Mouse (Mus musculus) limb, embryonic 12.5 days (tissue): Measurements from ENCODE around the gene C2cd3. TPM values are rescaled to one million over a fixed set of nuclear protein-coding genes. Genes with fewer than 3 reads are reported as not detected.

Experiments used
- ATAC-seq: fragments of 200-750 bp; cut with Nextera tagmentation; 2 replicates; pipeline ENCODE4 v1.8.0; 2017; ENCODE audit warnings: low read depth, moderate TSS enrichment; ENCODE audit not compliant: insufficient number of reproducible peaks, insufficient read depth, low FRiP score, low TSS enrichment
- H3K27ac ChIP-seq: fragments of 300-500 bp; sonication (generic); 2 replicates; pipeline ENCODE4 v1.5.1; 2016; ENCODE audit warnings: mild to moderate bottlenecking, moderate library complexity
- H3K27me3 ChIP-seq: fragments of 300-500 bp; sonication (generic); 2 replicates; pipeline ENCODE4 v1.6.1; 2016; ENCODE audit warnings: mild to moderate bottlenecking, moderate library complexity
- H3K36me3 ChIP-seq: fragments of 300-500 bp; sonication (generic); 2 replicates; pipeline ENCODE4 v1.6.1; 2016; ENCODE audit warnings: mild to moderate bottlenecking, moderate library complexity
- H3K4me1 ChIP-seq: fragments of 300-500 bp; sonication (generic); replicated peaks from 2 replicates; pipeline ENCODE4 v1.6.1; 2016
- H3K4me2 ChIP-seq: fragments of 300-500 bp; sonication (generic); 2 replicates; pipeline ENCODE4 v1.6.1; 2016; ENCODE audit warnings: mild to moderate bottlenecking, moderate library complexity
- H3K4me3 ChIP-seq: fragments of 300-500 bp; sonication (generic); replicated peaks from 2 replicates; pipeline ENCODE4 v1.5.1; 2016; ENCODE audit warnings: mild to moderate bottlenecking
- H3K9ac ChIP-seq: fragments of 300-500 bp; sonication (generic); replicated peaks from 2 replicates; pipeline ENCODE4 v1.6.1; 2016; ENCODE audit warnings: mild to moderate bottlenecking, moderate library complexity
- H3K9me3 ChIP-seq: fragments of 300-500 bp; sonication (generic); 2 replicates; pipeline ENCODE4 v1.6.1; 2016; ENCODE audit warnings: mild to moderate bottlenecking, moderate library complexity
- WGBS: fragments of 180-500 bp; shearing (Covaris S2); methylation state at CpG from one replicate; pipeline ENCODE4 v1.1.7; 2016; 5-methylcytosine and 5-hydroxymethylcytosine counted together
- polyA plus RNA-seq: library from polyadenylated mRNA; unstranded; fragments of >200 nt; fragmentation: Nextera tagmentation; extraction: Ambion mirVana; gene quantifications from 2 replicates; pipeline ENCODE4 v1.2.1, GENCODE M21; 2016

The C2cd3 gene
- polyA plus RNA-seq, 1 experiment from 2014 or later, result 37.7 TPM

DNA sequence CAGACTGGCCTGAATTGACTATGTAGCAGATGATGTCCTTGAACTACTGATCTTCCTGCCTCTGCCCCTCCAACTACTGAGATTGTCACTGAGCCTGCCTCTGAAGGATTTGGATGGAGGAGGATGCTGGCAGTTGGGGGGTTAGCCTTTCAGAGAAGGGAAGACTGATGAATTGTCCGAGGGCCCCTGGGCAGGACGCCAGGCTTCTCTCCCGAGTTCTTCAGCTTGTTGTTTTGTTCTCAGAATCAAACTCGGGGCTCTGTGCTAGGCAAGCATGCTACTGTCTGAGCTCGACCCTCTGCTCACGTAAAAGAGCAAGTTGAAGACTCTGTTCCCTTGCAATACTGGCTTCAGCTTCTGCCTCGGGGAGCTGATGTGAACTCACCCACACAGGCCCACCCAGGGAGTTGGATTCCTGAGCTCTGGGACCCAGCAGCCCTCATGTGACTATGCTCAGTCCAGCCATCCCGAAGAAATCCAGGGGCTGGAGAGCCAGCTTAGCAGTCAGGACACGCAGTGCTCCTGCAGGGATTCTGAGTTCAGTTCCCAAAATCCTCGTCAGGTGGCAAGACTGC lies 116.5 kb downstream of the C2cd3 start:
- H3K36me3 ChIP-seq, result no peaks in the 10 kb centered on the region
- H3K9me3 ChIP-seq, result no peaks in the 10 kb centered on the region
- no peak overlapping the region for H3K27ac ChIP-seq
- H3K4me1 ChIP-seq, result peaks cover 17% of the 10 kb centered on the region
- H3K4me3 ChIP-seq, result no peak overlapping the region
- H3K27me3 ChIP-seq, result no peaks in the 10 kb centered on the region
- no peak for ATAC-seq
- H3K9ac ChIP-seq, result no peak overlapping the region
- WGBS, result 50% methylated on average over 10 of the region's 10 CpGs
- H3K4me2 ChIP-seq, result no peak overlapping the region

DNA sequence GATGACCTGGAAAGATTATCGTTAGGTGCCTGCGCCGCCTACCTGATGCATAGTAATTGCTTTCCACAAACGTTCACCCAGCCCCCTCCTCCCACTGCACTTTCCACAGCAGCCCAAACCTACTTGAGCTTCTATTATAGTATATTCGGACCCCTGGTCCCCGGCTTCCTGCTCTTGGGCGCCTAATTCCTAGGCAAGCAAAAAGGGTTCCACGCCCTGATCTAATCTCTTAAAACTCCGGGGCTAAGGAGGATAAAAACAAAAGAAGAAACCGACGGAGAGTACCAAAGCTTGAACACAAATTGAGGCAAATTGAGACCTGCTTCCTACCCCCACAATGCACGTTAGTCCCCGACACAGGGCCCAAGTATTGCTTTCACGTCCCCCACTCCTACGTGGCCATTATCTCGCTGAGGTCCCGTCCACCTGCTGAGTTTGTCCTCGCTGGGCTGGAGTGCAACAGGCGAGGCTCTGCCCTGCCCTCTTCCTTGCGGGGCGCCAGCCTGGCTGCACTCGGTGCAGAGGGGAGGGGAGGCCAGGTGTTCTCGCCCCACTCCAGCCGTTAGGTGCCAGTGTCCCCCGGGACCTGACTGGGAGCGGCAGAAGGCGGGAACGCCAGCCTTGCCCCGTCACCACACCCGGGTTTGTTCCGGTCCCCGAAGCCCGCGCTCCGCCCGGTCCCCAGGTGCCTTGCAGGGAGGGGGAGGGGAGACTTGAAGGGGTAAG lies 120.5 kb downstream of the C2cd3 start:
- H3K4me2 ChIP-seq, result peak overlapping the region; percentile 94
- ATAC-seq, result peak; percentile 9; the same call in 1 of the 2 replicates
- peaks cover 51% of the 10 kb centered on the region for H3K4me1 ChIP-seq
- H3K36me3 ChIP-seq, result peaks cover 9% of the 10 kb centered on the region
- H3K9me3 ChIP-seq, result no peaks in the 10 kb centered on the region
- peak overlapping the region; percentile 54 for H3K4me3 ChIP-seq
- no peaks in the 10 kb centered on the region for H3K27me3 ChIP-seq
- WGBS, result 1% methylated on average over 36 of the region's 36 CpGs
- peak overlapping the region; percentile 57; the same call in 1 of the 2 replicates for H3K9ac ChIP-seq
- peak overlapping the region; percentile 41; the same call in 1 of the 2 replicates for H3K27ac ChIP-seq

DNA sequence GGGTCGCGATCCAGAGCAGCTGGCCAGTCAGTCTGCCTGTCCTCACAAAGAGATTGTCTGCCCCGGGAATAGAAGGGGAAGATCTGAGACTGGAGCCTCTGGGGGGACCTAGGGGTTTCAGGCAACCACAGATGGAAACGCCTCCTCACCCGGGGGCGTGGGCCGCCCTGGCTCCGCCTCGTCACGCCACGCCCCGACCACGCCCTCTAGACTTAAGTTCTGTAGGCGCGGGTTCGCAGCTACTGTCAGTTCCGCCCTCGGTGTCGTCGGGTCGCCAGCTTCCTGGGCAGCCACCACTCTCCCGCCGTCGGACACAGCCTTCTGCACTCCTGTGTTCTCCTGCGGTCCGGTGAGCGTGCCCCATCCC lies 121.1 kb downstream of the C2cd3 start, which contains the start of gene Ucp2:
Ucp2 (plus strand) TSS at position 221 of the 367 bp plus-strand sequence.
- peak; percentile 50 for ATAC-seq
- 1% methylated on average over 27 of the region's 27 CpGs for WGBS

DNA sequence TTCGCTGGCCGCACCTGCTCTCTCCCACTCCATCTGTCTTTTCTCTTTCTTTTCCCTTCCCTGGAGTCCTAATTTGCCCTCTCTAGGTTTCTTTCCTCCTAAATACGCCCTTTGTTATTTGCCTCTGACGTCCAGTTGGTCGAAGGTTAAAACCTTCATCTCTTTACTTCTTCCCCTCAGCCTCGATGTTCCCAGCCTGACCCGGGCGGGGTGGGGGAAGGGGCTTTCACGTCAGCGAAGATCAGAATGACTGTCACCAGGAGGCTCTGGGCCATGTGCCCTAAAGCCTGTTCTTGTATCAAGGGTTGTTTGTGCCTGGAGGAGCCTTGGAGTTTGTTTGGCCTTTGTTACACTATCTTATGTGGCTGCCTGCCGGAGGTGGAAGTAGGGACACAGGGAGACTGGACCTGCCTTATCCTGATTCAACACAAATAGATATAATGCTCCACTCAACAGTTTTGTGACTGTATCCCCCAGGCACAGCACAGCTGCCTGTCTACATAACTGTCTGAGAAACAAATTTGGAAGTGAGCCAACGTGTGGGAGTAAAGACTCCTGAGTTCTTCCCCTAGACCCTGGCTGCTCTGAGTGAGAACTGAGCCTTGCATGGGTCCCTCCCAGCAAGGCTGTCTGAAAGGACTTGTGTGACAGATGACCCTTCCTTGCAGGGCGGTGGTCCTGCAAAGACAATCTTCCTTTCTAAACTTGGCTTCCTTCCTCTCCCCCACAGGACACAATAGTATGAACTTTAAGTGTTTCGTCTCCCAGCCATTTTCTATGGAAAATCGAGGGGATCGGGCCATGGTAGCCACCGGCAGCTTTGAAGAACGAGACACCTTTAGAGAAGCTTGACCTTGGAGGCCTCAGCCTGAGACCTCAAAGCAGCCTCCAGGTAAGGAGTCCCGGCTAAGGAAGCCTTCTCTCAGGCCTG lies 121.7 kb downstream of the C2cd3 start:
- WGBS, result 33% methylated on average over 19 of the region's 19 CpGs
- peaks cover 21% of the 10 kb centered on the region for H3K36me3 ChIP-seq
- H3K4me2 ChIP-seq, result peak overlapping the region; percentile 94
- H3K27ac ChIP-seq, result peak overlapping the region; percentile 81
- ATAC-seq, result peak; percentile 9; the same call in 1 of the 2 replicates
- H3K4me1 ChIP-seq, result peaks cover 51% of the 10 kb centered on the region
- H3K27me3 ChIP-seq, result no peaks in the 10 kb centered on the region
- no peaks in the 10 kb centered on the region for H3K9me3 ChIP-seq
- peak overlapping the region; percentile 54 for H3K4me3 ChIP-seq
- peak overlapping the region; percentile 57 for H3K9ac ChIP-seq

More for the DNA sequence above, 121.1 kb downstream of the C2cd3 start, which contains the start of gene Ucp2:
- Histone ChIP-seq H3K4me2 (peak within 1 kb of the TSS; percentile 94), H3K4me1 (peaks cover 51% of the 10 kb centered on the region), H3K27ac (peak within 1 kb of the TSS; percentile 81), H3K27me3 (no peaks in the 10 kb centered on the region), H3K36me3 (peaks cover 14% of the 10 kb centered on the region), H3K9me3 (no peaks in the 10 kb centered on the region), H3K9ac (peak within 1 kb of the TSS; percentile 57), H3K4me3 (peak within 1 kb of the TSS; percentile 54)

DNA sequence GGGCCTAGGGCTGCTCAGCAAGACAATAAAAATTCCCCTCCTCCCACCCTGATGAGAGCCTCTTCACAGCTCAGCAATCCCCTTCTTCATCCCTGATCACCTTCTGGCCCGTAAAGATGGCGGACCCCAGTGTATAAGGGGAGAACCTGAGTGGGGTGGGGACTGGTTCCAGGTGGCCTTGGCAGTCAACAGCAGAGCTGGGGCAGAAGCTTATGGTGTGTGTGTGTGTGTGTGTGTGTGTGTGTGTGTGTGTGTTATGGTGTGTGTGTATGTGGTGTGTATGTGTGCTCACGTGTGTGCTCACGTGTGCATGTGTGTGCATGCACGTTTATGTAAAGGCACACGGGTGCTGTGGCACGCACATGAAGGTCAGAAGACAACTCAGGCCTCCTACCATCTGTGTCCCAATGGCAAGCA lies 122.4 kb downstream of the C2cd3 start:
- ATAC-seq, result no peak
- H3K4me2 ChIP-seq, result peak overlapping the region; percentile 94
- H3K27me3 ChIP-seq, result no peaks in the 10 kb centered on the region; the same call in 1 of the 2 replicates
- 78% methylated on average over 7 of the region's 7 CpGs for WGBS
- H3K36me3 ChIP-seq, result peaks cover 28% of the 10 kb centered on the region
- H3K4me1 ChIP-seq, result peaks cover 51% of the 10 kb centered on the region
- peak overlapping the region; percentile 54 for H3K4me3 ChIP-seq
- H3K9me3 ChIP-seq, result no peaks in the 10 kb centered on the region
- H3K27ac ChIP-seq, result peak overlapping the region; percentile 81
- peak overlapping the region; percentile 57; the same call in 1 of the 2 replicates for H3K9ac ChIP-seq

DNA sequence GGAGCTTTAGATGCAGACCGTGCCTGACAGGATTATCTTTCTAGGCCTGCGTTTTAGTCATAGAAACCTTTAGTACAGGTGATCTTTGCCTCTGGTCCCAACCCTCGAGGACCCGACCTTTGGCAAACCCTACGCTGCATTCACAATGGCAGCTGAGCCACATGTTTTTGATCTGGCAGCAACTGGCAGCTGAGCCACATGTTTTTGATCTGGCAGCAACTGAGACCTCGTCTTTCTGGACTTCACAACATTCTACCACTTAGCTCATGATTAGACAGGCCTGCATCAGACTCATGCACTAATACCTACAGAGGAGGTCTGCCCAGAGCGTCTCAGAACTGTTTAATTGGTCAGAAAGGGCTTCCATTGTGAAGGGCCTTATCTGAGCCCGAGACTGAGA lies 123.0 kb downstream of the C2cd3 start:
- 0 out of 2 replicates have a peak, but pooled peaks have one; percentile 1 for ATAC-seq
- H3K4me2 ChIP-seq, result peak overlapping the region; percentile 94
- WGBS, result 14% methylated on average over 8 of the region's 8 CpGs
- H3K27me3 ChIP-seq, result no peaks in the 10 kb centered on the region; the same call in 1 of the 2 replicates
- peaks cover 34% of the 10 kb centered on the region for H3K36me3 ChIP-seq
- peaks cover 51% of the 10 kb centered on the region for H3K4me1 ChIP-seq
- H3K9me3 ChIP-seq, result no peaks in the 10 kb centered on the region
- H3K9ac ChIP-seq, result peak overlapping the region; percentile 40; the same call in 1 of the 2 replicates
- H3K27ac ChIP-seq, result peak overlapping the region; percentile 94
- H3K4me3 ChIP-seq, result peak overlapping the region; percentile 54; the same call in 1 of the 2 replicates

DNA sequence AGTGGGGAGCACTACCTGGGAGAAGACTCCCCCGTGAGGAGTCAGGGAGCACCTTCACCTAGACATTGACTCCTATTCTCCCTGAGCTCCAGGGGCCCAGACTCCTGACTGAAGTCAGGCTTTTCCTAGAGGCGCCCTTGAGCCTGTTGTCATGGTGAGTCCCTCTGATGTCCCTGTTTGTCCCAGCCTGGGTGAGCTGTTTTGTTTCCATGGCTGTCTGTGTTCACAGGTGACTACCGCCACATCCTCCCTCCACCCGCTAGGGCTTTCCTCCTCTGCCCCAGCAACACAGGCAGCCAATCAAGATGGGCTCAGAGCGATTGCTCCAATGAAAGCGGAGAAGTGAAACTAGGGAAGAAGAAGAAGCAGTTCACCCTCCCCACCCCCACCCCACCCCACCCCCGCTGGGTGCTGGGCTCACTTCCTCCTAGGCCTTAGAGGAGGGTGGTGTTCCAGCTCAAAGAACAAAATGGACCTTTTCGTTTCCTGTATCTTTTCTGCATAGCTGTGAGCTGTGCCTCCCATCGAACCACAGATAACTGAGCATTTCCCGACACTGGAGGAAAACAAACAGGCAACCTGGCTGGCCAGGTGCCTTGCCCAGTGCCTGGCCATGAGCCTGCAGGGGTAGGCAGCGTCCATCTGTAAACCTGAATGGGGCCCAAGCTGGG lies 123.7 kb downstream of the C2cd3 start:
- Histone ChIP-seq H3K9me3 (no peaks in the 10 kb centered on the region), H3K36me3 (peaks cover 38% of the 10 kb centered on the region), H3K27ac (peak overlapping the region; percentile 94), H3K27me3 (no peaks in the 10 kb centered on the region; the same call in 1 of the 2 replicates), H3K4me2 (peak overlapping the region; percentile 94), H3K4me3 (peak overlapping the region; percentile 54; the same call in 1 of the 2 replicates), H3K4me1 (peaks cover 51% of the 10 kb centered on the region), H3K9ac (peak overlapping the region; percentile 40; the same call in 1 of the 2 replicates)
- ATAC-seq, result peak; percentile 43
- 18% methylated on average over 11 of the region's 11 CpGs for WGBS

DNA sequence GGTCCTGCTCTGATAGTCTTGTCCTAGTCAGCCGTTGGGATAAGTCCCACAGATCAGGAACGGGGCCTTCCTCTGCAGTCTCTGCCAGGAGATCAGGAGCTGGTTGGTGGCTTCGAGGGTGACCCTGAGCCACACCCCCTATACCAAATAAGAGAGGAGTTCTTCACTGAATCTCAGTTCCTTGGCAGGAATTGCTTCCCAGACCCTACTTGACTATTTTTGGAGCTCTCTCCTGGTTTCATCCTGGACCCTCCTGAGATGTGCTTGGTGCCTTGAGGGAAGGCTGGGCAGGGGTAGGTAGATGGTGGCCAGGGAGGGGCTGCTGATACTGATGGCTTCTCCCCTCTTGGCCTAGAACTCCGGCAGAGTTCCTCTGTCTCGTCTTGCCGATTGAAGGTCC lies 124.3 kb downstream of the C2cd3 start:
- peak overlapping the region; percentile 94 for H3K27ac ChIP-seq
- no peak for ATAC-seq
- peak overlapping the region; percentile 94 for H3K4me2 ChIP-seq
- peak overlapping the region; percentile 54; the same call in 1 of the 2 replicates for H3K4me3 ChIP-seq
- H3K36me3 ChIP-seq, result peaks cover 38% of the 10 kb centered on the region
- no peaks in the 10 kb centered on the region; the same call in 1 of the 2 replicates for H3K27me3 ChIP-seq
- H3K9ac ChIP-seq, result no peak overlapping the region
- peaks cover 51% of the 10 kb centered on the region for H3K4me1 ChIP-seq
- WGBS, result 73% methylated on average over 6 of the region's 6 CpGs
- H3K9me3 ChIP-seq, result no peaks in the 10 kb centered on the region

DNA sequence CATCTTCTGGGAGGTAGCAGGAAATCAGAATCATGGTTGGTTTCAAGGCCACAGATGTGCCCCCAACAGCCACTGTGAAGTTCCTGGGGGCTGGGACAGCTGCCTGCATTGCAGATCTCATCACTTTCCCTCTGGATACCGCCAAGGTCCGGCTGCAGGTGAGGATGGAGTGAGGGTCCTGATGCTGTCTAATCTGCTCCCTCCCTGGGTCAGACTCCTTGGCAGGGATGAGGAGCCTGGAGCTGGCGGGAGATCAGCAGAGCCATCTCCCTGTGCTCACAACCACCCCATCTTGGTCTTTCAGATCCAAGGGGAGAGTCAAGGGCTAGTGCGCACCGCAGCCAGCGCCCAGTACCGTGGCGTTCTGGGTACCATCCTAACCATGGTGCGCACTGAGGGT lies 124.8 kb downstream of the C2cd3 start:
- Histone ChIP-seq H3K4me2 (peak overlapping the region; percentile 94; the same call in 1 of the 2 replicates), H3K9ac (no peak overlapping the region), H3K27me3 (no peaks in the 10 kb centered on the region; the same call in 1 of the 2 replicates), H3K36me3 (peaks cover 38% of the 10 kb centered on the region), H3K9me3 (no peaks in the 10 kb centered on the region), H3K4me3 (no peak overlapping the region), H3K27ac (peak overlapping the region; percentile 94; the same call in 1 of the 2 replicates), H3K4me1 (peaks cover 51% of the 10 kb centered on the region)
- WGBS, result 97% methylated on average over 9 of the region's 9 CpGs
- no peak for ATAC-seq

DNA sequence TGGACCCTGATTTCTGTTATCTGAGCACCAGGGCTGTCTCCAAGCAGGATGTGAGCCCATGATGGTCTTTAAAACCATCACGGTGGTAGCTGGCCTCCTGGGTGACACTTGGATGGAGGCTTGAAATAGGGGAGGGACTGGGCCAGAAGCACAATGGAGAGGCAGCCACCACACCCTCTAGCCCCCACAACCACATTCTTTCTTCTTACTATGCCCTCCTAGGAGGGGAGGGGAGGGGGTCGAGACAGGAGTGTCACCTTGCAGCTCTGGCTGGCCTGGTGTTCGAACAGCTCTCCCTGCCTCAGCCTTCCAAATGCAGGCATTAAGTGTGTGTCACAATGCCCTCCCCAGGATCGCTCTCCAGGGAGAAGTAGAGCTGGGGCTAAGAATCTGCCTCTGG lies 125.4 kb downstream of the C2cd3 start:
- 79% methylated on average over 4 of the region's 4 CpGs for WGBS
- Histone ChIP-seq H3K27me3 (no peaks in the 10 kb centered on the region; the same call in 1 of the 2 replicates), H3K9ac (no peak overlapping the region), H3K4me3 (no peak overlapping the region), H3K4me2 (no peak overlapping the region), H3K9me3 (no peaks in the 10 kb centered on the region), H3K36me3 (peaks cover 38% of the 10 kb centered on the region), H3K4me1 (peaks cover 46% of the 10 kb centered on the region), H3K27ac (no peak overlapping the region)
- no peak for ATAC-seq
